Mouse (Mus musculus) natural killer cell, adult 2 months (primary cell): ENCODE data around the gene Flt4.

ENCODE experiments used
- DNase-seq, 2 experiments: peaks; one replicate each; pipeline ENCODE4 v3.0.0; 2022; ENCODE audit warnings: low spot score in 2 of 2

Gene Flt4

DNA sequence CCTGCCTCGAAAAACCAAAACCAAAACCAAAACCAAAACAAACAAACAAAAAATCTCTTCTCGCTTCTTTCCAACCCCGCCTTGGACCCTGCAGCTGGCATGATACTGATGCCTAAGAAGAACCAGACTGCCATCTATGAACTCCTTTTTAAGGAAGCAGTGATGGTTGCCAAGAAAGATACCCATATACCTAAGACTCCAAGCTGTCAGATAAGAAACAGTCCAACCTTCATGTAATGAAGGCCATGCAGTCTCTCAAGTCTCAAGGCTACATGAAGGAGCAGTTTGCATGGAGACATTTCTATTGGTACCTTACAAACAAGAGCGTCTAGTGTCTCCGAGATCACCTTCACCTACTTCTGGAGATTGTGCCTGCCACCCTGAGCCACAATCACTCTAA, 88.7 kb downstream of the Flt4 start:
- DNase-seq = no peak

DNA sequence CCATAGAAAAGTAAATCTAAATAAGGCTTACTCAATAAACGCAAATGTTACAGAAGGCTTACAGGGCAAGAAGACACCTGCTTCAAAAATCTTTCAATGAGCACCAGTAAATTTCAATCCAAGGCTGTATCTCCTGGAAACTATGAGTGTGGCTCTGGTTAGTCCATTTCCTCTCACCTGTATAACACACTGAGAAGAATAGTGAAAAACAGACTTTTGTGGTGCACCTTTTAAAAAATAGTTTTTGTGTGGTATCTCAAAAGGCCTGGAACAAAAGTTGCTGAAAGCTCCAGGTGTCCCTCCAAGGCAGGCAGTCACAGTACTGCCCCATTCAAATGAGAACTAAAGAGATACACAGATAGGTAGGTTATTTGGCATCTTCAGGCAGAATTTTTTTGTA, 90.0 kb downstream of the Flt4 start:
- DNase-seq = no peak

DNA sequence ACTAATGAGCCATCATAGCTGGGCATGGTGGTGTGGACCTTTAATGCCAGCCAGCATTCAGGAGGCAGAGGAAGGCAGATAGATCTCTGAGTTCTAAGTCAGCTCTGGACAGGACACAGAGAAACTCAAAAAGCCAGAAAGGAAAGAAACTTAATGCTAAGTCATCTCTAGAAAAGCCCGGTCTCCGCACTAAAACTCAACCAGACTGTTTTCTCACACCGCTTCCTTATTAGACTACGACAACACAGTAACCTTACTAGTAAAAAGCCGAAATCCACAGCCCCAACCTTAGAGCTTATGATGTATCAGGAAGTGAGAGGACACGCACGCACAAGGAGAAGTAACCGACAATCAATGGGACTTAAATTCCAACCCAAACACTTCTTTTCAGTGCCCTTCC, 93.0 kb downstream of the Flt4 start:
- no peak for DNase-seq
